Mouse (Mus musculus) gastrocnemius, adult 18-20 months (tissue): ENCODE data around the gene Islr. TPM values are rescaled to one million over a fixed set of nuclear protein-coding genes. Genes with fewer than 3 reads are reported as not detected.

Experiments used
- DNase-seq: peaks from one replicate; pipeline ENCODE4 v3.0.0; 2021; ENCODE audit warnings: low spot score
- total RNA-seq, 2 experiments: library from RNA; stranded (reverse); gene quantifications; 2 replicates each; pipeline ENCODE4 v1.2.3; 2021

The Islr gene
- total RNA-seq, 2 experiments from 2014 or later = 15.6 to 20.8 TPM

GRCm38 (mm10) chr9:58156819-58157560 is 47.1 kb downstream of the Islr start:
- DNase-seq = no peak

GRCm38 (mm10) chr9:58155366-58155765 is 48.7 kb downstream of the Islr start:
- DNase-seq = no peak

- no peak for DNase-seq
Measured at GRCm38 (mm10) chr9:58153095-58153494, 51.0 kb downstream of the Islr start.

DNA sequence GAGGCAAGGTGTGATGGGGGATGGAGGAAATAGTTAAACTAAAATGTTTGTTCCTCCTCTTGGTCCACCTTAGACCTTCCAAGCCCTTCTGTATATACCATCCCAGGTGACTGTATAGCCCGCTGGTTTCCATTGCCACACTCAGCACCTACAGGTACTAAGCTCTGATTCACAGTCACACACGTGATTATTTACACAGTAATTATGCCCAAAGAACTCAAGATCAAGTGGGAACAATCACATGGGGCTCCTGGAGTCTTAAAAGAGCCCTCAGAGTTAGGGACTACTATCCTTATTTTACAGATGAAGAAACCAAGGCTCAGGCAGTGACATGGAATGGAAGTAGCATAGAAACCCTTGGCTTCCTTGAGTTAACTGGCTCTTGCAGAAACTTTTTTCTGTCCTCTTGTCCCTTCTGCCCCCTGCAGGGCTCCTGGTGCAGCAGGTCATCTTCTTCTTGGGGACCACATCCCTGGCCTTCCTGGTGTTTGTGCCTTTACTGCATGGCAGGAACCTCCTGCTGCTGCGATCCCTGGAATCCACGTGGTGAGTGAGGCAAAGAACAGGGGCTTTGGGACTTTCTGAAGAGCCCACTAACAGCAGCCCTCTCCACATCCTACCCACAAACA is 53.3 kb downstream of the Islr start:
- DNase-seq = no peak

DNA sequence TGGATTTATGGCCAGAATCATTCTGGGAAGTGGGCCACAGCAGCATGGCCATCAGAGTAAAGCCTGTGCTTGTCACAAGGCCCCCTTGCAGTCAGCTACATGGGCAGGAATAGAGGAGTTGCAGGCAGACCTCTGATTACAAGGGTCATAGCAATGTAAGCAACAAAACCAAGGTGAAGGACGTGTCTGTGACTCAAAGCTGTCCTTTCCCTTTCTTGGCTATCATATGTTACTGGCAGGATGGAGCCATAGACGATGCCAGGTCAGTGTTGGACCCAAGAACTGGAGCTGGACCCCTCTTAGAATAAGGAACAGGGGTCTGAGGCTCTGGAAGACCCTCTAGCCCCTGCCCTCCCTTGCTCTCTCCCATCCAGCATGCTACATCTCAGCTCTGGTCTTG is 55.3 kb downstream of the Islr start:
- DNase-seq = no peak

DNA sequence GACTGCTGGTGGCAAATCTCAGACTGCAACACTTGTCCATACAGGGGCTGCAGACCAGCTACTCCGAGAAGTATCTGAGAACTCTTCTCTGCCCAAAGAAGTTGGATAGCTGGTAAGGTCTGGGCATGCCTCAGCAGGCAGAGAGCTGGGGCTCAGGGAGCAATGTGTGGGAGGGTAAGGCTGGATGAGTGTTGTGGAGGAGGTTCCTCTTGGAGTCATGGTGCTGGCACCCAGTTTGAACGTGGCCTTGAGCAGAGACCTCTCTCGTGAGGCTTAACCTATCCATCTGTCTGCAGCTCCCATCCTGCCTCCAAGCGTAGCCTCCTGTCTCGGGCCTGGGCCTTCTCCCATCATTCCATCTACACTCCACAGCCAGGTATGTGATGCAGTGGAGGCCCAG is 58.7 kb downstream of the Islr start:
- DNase-seq = no peak

- DNase-seq = no peak
Measured at GRCm38 (mm10) chr9:58144664-58145063, 59.4 kb downstream of the Islr start.

DNA sequence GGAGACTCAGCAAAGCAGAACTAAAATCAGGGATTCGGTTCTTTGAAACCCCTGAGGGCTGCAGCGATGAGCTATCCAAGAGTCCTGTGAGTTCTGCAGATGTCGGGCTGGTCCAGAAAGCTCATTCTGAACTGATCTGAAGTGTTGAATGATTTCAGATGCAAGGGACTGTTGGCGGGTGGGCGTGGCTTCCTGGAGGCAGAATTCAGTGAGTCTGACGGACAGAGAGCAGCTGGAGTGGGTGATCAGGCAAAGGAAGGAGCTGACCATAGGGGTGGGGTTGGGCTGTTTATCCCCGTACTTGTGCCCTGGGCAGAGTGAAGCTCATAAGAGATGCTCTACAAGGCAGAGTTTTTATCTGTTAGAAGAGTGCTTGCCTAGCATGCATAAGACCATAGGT is 60.7 kb downstream of the Islr start:
- DNase-seq = no peak

DNA sequence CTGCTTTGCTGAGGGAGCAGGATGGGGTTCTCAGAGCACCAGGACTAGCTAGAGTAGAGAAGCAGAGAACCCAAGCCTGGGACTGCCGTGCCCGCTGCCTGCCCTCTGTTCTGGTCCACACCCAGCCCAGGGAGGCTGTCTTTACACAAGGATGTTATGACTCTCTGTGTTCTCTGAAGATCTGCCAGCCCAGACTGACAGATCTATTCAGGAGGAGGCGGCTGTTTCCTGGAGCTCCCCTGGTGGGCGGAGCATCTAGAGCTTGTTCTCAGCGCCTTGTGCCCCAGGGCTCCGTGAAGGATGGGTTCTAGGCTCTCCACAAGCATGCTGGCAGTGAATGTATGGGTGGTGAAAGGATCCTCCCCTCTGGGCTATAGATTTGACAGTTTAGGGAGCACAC is 64.2 kb downstream of the Islr start:
- no peak for DNase-seq

GRCm38 (mm10) chr9:58135921-58136321 is 68.2 kb downstream of the Islr start:
- no peak for DNase-seq

DNA sequence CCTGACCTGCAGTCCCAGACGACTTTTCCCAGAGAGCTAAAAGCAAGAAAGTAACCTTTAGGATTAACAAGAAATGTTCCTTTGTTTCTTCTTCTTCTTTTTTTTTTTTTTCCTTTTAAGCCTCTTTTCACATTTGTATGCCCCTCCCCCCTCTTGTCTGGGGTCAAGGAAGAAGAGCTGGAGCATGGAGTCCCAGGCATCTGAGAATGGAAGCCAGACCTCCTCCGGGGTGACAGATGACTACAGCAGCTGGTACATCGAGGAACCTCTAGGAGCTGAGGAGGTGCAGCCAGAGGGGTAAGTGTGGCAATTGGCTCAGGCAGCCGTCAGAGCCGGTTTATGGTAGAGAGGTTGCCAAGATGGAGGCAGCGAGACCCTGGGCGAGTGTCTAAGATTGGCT is 69.2 kb downstream of the Islr start:
- DNase-seq = no peak

DNA sequence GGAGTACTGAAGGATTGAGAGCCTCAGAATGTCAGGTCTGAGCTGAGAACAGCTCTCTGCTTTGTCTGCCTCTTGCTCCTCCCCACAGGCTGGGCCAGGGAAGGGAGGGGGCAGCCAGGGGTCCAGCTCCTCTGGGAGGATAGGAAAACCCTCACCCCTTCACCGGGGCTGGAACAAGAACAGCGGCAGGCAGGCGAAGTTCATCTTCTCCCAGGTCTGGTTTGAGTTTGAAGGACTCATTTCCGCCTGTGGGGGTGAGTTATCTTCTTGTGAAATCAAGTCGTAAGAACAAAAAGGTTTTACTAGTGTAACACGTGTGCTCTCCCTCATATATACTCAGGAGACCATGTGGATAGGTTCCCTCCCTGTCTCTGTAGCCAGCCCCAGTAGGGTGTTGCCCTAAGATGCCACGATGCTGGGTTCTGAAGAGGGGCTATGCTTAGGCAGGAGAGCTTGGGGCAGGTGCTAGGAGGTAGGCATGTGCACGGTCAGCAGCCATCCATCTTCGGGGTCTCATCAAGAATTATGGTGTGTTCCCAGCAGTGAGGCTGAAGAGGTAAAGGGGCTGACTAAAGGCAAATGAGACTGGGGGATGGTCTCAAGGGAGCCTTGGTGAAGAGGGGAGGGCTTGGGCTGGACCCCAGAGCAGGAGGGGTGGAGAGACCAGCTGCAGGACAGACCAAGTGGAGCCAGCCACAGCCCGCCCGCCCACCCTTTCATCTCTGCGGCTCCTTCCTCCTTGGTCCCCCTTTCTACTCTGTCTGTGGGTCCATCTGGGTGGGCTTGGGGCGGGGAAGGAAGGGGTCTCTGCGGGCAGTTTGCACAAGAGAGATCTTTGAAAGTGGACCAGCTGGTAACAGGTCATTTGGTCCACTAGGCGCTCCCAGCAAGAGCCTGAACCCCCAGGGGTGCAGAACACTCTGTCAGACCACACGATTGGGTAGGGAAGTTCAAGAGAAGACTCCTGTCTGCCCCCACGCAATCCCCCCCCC is 69.9 kb downstream of the Islr start:
- DNase-seq = no peak

- no peak for DNase-seq
Measured at GRCm38 (mm10) chr9:58131735-58132134, 72.4 kb downstream of the Islr start.

DNA sequence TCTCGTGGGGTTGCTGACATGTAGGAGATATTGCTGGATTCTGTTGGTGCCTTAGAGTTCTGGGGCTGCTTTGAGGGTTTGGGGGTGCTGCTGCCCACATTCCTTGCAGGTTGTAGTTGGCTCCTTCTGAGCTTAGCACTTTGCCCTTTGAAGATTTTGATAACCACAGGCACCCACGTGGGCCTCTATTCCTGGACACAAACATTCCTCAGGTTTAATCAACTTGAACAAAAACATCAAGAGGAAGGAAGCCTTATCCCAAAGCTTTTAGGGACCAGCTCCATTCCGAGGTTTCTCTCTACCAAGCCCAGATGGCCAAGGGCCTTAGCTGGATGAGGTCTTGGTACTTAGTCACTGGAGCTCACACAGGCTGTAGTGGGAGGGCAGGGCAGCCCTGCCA is 73.2 kb downstream of the Islr start:
- DNase-seq = no peak

GRCm38 (mm10) chr9:58129508-58129907 is 74.6 kb downstream of the Islr start:
- no peak for DNase-seq

GRCm38 (mm10) chr9:58128926-58129413 is 75.1 kb downstream of the Islr start:
- no peak for DNase-seq

DNA sequence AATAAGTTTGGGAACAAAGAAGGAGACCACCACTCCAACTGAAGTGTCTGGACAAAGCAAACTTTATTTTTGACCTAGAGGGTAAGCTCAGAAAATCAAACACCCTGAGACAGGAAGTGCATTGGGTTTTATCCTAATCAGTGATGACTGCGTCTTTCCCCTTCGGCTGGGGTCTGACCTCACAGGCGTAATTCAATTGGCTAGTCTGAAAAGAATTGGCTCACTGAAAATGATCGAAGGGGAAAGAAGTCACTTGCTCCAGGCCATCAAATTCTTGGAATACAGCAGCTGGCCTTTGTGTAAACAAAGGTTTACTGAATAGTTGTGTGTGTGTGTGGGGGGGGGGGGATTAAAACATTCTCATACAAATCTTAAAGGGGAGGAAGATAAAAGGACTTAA is 78.3 kb downstream of the Islr start:
- no peak for DNase-seq

DNA sequence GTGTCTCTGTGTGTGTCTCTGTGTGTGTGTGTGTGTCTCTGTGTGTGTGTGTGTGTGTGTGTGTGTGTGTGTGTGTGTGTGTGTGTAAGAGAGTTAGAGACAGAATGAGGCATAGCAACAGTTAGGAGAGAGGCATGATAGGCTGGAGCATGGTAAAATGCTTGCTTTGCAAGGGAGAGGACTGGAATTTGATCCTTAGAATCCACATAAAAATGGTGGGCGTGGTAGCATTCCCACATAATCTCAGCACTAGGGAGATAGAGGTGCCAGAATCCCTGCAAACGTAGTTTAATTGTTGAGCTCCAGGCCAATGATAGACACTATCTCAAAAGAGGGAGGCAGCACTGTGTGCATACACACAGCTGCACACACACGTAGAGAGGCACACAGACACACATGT is 79.0 kb downstream of the Islr start:
- no peak for DNase-seq

DNA sequence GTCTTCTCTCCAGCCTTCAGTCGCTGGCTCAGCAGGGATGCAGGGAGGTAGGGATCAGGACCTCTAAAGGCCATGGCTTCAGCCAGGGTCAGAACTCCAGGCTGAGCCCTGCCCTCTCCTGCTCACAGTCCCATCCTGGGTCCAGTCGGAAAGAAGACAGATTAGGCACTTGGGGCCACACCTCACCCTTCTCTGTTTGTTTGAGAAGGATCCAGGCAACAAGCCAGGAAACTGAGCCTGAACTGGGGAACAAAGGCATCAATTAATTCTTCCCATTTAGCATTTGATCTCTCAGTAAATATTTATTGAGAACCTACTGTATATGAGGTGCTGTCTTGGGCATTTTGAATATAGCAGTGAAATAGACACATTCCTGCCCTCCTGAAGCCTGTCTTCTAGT is 85.4 kb downstream of the Islr start, which contains the start of gene Ccdc33:
Gene Ccdc33 (minus strand): TSS at position 153 of the 400 bp plus-strand sequence.
- no peak for DNase-seq

DNA sequence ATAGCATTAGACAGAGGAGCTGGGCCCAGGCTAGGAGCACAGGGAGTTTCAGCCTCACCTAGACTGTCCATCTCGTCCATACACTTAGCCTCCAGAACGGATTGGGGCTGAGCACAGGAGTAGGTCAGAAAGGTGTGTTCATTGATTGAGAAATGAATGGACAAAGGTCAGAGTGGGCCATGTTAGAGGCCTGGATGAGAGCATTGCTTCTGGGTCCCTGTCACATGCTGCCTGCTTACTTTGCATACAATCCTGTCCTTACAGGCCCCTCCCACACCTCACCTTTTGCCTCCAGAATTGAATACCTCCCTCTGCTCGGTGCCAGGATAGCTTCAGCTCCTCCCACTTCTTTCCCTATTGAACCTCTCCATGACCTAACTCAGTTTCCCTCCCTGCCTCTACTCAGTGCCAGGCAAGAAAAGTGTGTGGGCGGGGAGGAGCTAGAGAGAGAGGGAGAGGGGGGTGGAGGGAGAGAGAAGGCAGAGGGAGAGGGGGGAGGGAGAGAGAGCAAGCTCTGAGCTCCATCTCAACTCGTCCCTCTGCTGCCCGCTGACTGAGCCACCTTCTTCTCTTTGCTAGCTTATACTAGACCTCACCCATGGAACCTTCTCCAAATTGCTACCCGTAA is 88.0 kb downstream of the Islr start:
- no peak for DNase-seq

- DNase-seq = no peak
Measured at GRCm38 (mm10) chr9:58115297-58115925, 88.7 kb downstream of the Islr start.
